Mouse (Mus musculus) layer of hippocampus, adult 11-12 months (tissue): ENCODE measurements around the gene Camta1.
A peak's percentile ranks its signal among the peaks of the same experiment; 100 is the strongest.
"Not testable (repeated sequence)": the region's sequence is repeated elsewhere in the genome, so short reads cannot be mapped to it uniquely, and the experiment has no call there.

ENCODE experiments used
- DNase-seq: peaks from one replicate; pipeline ENCODE4 v3.0.0; 2022; ENCODE audit warnings: low spot score

The Camta1 gene

DNA sequence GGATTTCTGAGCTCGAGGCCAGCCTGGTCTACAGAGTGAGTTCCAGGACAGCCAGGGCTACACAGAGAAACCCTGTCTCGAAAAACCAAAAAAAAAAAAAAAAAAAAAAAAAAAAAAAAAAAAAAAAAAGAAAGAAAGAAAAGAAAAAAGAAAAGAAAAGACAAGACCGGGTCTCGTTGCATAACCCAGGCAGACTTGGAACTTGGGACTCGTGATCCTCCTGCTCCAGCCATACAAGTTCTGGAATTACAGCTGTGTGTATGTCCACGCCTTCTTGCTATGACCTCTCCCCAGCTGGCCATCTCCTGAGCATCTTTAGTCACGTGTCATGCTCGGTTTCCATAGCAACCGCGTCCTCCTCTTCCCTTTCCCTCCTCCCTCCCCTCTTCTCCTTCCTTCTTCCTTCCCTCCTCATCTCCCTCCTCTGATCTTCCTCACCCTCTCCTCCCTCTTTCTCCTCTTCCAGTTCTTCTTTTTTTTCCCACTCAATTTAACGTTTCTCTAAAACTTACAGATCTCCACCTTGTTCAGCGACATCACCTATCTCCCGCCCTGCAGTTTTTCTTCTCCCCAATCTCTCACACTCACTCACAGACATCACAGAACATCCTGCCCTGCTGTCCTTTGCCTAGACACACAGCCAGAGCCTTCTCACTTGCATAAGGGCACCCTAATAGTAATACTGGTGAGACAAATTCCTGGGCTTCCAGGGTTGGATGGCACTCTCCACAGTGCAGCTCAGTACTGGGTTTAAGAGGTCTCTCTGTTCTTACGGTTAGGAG lies 934.6 kb downstream of the Camta1 start:
- DNase-seq = no peak

DNA sequence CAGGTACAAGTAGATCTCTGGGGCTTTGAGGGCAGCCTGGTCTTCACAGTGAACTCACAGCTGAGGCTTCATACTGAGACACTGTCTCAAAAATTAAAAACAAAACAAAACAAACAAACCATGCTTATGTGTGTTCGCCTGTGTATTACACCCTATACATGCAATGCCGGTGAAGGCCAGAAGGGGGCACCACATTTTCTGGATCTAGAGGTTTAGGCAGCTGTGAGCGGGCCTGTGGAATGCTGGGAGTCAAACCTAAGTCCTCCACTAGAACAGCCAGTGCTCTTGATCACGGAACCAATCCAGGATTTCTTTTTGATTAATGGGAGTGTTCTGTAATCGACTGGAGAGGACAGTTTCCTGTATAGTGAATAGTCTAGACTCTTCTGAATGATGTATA lies 935.8 kb downstream of the Camta1 start:
- no peak for DNase-seq

DNA sequence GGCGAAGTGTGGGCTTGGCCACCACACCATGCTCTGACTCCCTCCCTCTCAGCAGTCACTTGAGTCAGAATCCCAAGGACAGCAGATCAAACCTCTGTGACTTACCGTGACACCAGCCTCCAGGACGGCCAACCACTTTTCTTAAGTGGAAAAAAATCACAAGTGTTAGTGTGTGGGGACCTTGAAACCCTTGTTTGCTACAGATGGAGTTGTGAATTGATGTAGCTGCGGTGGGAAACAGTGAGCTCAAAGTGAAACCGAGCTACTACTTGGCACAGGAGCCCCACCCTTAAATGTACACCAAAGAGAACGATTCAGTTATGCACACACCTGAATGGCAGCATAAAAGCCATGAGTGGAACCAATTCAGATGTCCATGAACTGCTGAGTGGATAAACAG lies 936.7 kb downstream of the Camta1 start:
- DNase-seq = no peak

DNA sequence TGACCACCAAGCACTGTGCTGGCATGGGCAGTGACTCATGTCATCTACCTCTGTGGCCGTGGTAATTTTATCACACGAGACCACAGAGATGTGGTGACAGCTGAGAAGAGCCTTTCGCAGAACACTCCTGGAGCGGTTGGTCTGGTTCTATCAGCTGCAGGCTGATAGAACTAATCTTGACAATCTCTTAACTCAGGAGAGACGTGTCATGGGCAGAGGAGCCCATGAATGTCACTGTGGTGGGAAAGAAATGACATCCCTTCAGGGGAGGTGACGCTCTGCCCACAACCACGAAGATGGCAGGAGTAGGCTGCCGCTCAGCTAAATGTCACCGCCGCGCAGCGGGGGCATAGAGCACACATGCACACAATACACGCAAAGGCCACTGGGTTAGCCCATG lies 937.4 kb downstream of the Camta1 start:
- DNase-seq = no peak

DNA sequence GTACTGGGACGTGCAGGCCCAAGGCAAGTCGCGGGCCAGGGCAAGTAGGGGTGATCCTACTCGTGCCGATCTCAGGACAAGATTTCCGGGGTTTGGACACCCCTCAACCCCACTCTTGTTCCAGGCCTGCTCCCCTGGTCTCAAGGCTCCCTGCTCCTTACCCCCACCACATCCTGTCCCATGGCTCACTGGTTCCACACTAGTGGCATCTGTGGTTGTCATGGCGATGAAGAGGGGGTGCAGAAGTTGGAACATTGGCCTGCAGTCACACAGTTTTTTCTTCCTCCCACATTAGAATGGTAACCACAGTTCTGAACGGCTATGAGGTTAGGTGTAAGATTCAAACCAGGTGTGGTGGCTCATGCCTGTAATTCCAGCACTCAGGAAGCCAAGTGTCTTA lies 940.5 kb downstream of the Camta1 start:
- no peak for DNase-seq

DNA sequence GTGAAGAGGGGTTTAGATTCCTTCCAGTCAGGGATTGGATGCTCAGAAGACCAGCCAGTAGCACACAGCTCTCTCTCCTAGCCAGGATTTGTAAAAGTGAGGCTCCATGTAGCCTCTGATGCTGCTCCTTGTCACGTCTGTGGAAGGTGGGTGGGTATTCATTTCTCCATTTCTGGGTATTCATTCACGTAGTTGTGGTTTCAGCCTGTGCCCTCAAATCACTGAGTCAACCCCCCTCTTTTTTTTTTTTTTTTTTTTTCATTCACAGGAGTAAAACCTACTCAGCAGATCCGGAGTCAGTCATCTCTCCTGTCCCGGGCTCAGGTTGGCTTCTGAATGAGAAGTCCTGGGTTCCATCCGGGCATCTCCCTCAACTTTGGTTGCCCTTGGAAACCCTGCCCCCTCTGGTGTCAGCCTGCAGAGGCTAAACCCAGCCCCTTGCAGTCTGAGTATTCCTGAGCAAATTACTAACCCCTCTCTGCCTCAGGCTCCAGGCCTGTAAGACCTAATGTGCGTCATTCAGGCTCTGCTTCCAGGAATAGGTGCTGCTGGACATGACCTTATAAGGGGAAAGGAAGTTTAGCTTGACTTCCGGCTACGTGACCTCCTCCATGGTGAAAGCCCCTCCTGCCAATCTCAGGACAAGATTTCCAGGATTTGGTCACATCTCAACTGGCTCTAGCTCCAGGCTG lies 944.2 kb downstream of the Camta1 start:
- no peak for DNase-seq

DNA sequence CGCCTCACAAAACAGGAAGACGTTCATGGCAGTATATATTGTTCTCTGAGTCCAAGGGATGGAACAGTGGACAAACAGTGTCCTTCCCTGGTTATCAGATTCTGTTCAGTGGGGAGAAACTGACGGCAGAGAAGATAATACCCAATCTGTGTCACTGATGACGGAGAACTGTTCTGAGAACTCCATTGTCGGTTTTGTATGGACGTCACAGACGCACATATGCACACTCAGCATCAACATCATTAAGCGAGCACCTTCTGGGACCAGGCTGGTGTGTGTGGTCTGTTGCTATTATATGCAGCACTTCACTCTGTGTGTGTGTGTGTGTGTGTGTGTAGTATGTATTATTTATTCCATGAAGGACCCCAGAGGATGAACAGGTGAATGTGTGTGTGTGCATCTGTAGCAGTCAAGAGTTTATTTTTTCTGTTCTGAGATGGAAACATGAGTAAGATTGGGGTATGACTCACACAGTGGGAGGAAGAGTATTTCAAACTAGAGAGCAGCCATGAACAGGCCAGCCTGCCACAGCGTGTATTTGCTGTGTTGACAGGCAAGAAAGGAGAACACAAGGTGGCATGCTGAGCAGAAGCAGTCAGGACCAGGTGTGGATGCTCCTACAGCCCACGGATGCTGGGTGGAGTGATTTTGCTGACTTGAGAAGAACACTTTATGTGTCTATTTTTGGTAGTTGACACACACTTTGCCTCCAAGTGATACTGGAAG lies 946.3 kb downstream of the Camta1 start:
- no peak for DNase-seq

DNA sequence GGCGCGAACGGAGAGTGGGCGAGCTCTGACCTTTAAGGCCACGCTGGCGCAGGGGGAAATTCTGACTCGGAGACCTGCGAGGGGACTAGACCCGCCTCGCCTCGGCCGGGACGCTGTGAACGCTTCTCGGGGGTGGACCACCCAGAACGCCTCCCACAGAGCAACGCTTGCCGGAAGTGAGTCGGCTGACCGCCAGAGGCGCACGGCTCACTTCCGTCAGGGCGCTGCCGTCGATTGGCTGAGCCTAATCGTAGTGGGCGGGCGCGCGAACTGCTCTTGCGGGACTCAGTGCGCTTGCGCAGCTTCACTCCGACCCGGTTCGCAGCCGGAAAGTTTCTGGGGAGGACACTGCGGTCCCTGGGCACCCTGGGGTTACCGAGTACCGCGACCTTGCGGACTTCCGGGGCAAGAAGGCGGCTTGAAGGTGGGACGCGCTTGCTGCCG lies 947.4 kb downstream of the Camta1 start, which contains the start of the genes Park7 and Tnfrsf9:
Gene Park7 (minus strand): TSS at position 148 of the 444 bp plus-strand sequence.
Gene Tnfrsf9 (plus strand): TSS at position 273 of the 444 bp plus-strand sequence.
- peak; percentile 96 for DNase-seq

DNA sequence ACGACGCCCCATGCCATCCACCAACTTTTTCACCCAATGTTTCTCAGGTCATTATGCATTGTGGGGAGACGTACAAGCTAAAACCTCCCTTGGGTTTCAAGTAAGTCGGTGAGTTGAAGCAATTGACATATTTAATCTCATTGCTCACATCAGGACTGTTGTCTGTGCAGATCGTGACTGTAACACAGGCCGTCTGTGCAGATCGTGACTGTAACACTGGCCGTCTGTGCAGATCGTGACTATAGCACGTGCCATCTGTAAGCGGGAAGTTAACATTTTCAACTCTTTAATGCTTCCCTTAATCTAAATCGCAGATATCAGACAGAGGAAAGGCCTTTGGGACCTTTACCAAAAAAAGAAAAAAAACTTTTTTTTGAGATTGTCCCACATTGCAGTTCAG lies 947.9 kb downstream of the Camta1 start:
- no peak for DNase-seq

DNA sequence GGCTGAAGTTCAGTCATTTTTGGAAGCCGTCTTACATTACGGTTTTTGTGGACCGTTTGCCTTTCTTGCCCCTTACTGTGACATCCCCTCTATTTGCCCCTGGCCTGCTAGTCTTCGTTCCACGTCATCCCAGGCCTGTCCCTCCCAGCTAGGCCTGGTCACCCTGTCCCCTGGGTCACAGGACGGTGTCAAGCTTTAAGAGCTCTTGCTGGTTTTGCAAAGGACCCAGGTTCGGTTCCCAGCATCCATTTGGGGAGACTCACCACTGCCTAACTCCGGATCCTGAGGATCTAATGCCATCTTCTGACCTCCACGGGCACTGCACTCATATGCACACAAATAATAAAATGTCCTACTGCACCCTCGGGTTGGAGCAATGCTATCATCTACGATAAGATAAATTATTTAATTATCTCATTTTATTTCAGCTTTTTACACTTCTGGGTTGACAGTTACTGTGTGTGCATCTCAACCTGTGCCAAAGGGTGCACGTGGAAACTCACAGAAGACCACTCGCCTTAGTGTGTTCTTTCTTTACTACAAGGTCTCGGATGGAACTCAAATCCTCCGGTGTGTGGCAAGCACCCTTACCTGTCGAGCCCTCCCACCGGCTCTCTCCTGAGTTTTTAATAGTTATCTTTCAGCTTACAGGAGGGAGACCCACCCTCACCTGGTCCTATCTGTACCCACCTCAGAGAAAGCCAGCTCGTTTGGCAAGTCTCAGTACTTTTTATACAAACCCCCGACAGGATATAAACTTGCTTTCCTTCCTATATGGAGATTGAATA lies 951.3 kb downstream of the Camta1 start:
- no peak for DNase-seq

DNA sequence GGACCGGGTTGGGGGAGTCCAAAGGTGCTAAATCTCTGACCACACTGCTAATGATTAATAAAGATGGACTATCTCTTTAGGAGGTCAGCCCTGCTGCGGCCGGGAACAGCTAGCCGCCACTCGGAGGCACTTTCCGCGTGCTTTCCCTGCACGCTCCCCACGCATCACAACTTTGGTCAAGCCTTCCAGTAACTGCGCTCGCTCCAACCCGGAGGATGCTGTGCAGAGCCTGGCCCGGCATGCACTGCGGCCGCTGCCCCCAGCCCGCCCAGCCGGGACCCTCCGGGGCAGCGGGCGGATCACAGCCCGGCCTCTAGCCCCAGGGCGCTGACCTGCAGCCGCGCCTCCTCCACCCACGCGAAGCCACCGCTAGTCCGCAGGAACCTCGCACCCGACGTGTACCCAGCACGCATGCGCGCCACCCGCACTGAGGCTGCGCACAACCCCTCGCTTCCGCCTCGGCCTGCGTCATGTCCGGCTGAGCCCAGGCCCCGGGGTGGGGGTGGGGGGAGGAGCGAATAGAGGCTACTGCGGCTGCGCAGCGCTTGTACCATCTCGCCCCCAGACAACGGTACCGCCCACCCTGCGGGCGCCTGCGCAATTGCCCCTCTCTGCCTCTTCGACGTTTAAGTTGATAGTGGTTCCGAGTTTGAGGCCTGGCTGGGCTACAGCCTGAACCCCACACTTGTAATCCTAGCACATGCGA lies 952.1 kb downstream of the Camta1 start:
- peak; percentile 97 for DNase-seq

DNA sequence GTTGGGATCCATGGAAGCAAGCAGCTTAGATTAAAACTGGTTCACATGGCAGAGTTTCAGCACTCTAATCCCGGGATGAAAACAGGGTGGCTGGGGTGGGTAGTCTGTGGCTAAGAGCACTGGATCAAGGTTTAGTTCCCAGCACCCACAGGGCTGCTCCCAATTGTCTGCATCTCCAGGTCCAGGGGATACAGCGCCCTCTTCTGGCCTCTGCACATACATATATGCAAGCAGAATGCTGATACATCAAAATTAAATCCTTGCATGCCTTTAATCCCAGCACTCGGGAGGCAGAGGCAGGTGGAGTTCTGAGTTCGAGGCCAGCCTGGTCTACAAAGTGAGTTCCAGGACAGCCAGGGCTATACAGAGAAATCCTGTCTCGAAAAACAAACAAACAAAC lies 953.2 kb downstream of the Camta1 start:
- DNase-seq = not testable (repeated sequence)

DNA sequence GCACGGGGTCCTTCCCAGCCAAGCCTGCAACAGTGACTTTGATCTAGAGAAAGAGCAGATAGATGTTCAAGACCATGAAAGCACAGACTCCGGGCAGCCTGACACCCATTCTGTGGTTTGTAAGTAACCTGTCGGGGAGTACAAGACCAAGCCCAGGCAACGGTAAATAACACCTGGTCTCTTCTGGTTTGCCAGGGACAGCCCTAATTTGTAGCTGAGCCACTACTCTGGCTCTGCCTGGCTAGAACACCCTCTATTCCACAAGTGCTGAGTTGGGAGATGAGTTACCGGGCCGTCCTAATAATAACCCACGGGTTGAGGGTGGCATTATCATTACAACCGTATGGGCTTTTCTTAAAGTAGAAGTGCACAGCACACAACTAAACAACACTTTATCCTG lies 954.6 kb downstream of the Camta1 start:
- DNase-seq = no peak

DNA sequence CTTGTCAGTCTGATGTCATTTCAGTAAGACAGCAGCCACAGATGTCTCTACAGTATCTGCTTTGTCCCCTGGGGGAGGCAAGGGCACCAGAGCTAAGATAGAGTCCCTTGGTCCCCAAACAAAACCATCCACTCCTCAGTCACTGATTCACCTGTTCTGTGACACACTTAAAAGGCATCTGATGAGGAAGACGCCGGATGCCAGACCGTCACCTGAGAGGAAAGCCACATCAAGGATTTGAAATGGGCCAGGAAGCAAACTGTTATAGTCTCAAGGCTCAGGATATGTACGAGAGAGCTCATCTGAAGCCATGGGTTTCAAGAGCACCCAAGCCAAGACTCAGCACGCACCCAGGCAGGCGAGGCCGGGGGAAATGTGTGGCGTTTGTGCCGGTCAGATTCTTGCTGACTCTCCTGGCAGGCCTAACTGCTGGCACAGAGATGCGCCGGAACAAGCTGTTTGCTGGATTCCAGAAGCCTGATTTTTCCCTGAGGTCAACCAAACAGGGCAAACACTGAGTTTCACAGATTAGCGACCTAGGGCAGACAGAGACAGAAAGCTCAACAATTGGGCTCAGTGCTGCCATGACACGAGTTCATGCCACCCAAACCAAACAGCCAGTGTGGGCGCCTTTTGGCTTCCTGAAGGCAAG lies 958.5 kb downstream of the Camta1 start:
- DNase-seq = no peak

DNA sequence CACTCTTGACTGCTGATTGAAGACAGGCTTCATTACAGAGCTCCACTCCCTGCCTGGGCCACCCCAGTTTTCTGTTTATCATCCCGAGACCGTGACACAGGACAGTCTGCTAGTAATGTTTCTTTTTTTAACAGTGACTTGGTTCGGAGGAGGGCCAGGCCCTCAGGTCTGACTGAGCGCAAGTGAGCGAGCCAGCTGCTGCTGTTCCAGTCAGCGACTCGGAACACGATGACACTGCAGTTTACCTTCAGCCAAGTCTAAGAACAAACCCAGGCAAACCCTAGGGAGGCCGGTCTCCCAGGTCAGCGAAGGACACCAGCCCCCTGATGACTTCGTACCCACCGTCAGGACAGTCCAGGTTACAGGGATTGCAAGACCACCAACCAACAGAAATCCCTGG lies 959.6 kb downstream of the Camta1 start:
- DNase-seq = no peak

DNA sequence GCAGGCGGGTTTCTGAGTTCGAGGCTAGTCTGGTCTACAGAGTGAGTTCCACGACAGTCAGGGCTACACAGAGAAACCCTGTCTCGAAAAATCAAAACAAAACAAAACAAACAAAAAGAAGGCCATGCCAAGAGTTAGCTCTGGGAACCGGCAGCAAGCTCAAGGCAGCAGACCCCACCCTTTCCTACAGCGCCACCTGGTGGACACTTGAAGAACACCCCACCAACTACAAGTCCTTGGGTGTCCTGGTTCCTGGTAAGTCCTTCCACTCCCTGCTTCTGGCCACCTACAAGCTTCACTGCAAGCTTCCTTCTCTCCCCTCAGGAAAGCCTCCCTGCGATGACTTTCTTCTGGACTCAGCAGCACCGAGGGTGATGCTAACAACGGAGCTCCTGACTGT lies 960.0 kb downstream of the Camta1 start:
- peak; percentile 67 for DNase-seq

DNA sequence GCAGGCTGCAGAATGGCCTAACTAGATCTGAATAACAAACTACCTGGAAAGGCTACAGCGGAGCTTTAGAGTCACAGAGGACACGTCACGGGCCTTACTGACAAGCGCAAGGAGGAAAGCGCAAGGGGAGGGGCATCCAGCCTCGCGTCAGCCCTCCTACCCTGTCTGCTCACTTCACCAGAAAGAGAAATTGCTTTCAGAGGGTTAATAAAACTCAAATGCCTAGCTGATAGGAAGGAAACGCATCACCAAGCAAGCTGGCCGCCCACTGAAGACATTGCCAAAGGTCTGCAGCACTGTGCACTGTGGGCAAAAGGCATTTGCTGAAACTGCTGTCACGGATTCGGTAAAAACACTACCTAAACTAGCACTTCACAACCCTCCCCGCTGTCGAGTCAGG lies 961.2 kb downstream of the Camta1 start:
- DNase-seq = no peak

DNA sequence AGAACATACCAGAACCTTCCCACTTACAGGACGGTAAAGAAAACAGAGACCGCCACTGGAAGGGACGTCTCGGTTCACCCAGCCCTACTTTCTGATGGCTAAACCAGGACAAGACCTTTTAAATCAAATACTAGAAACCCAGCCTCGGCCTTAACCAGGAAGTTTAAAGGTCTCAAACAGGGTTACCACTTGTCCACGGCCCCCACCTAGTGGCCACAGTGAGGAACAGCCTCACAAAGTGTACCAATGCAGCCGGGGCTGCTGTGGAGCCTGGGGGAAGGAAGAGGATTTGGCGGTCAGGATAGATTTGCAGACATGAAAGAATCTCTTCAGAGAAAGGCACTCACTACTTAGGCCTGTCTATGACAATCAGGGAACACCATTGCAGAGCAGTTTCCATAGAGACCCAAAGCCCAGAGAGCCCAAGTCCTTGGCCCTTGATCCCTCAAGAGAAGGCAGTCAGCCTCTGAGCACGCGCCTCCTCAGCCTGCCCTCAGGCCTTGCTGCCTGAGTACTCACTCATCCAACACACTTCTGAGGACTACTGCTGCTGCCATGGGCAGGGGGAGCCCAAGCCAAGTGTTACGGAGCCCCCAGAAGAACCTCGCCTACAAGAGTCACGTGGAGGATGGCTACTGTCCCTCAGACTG lies 962.8 kb downstream of the Camta1 start:
- peak; percentile 60 for DNase-seq

DNA sequence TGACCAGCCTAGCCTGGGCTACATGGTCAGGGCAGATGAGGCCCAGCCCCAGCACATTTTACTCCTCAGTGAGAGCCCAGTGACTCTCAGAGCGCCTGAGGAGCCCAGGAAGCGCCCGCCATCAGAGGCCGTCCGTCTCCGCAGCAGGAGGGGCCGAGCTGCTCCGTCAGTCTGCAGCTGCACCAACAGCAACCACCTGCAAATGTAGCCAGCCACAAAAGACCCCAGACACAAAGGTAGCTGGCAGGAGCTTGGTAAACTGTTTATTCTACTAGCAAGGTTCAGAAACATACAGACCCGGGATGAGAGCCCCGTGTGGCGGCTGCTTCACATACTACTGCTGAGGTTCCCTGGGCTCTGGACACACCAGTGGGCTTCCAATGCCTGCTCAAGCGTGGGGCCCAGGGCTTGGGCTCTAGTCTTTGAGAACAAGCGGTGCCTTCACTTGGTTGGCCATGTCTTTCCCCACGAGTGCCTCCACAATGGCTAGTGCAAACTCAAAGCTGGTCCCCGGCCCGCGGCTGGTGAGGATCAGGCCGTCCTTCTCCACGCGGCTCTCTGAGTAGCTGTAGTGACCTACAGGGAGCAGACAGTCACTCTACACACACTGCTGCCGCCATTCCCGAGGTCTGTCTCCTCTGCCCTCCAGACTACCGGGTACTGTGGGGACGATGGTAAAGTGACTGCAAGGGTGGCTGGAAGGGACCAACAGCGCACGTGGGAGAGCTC lies 964.6 kb downstream of the Camta1 start:
- no peak for DNase-seq
